Mouse (Mus musculus) C2C12 (cell line): ENCODE measurements around the gene Olfr148. TPM values are rescaled to one million over a fixed set of nuclear protein-coding genes. Genes with fewer than 3 reads are reported as not detected.

Experiments used
- H3K27me3 ChIP-seq: one replicate; pipeline ENCODE4 v1.6.1; 2011; ENCODE audit not compliant: control insufficient read depth, insufficient read depth, insufficient read length
- H3K36me3 ChIP-seq: one replicate; pipeline ENCODE4 v1.6.1; 2011; ENCODE audit not compliant: control insufficient read depth, insufficient read depth
- H3K4me3 ChIP-seq: one replicate; pipeline ENCODE4 v1.5.1; 2011; ENCODE audit warnings: mild to moderate bottlenecking, control low read depth; ENCODE audit not compliant: poor library complexity, insufficient read depth, severe bottlenecking
- H3K79me2 ChIP-seq: one replicate; pipeline ENCODE4 v1.6.1; 2011; ENCODE audit not compliant: control insufficient read depth, insufficient read depth
- H3K79me3 ChIP-seq: one replicate; pipeline ENCODE4 v1.6.1; 2011; ENCODE audit warnings: low read depth, control low read depth
- H3ac ChIP-seq: one replicate; pipeline ENCODE3; 2011; ENCODE audit warnings: low read depth; ENCODE audit not compliant: control insufficient read depth, insufficient read length
- CEBPB ChIP-seq: IDR thresholded peaks from one replicate; pipeline ENCODE4 v1.6.1; 2011; ENCODE audit warnings: low read depth, mild to moderate bottlenecking, control low read depth, moderate library complexity
- CTCF ChIP-seq: IDR thresholded peaks from one replicate; pipeline ENCODE4 v1.5.1; 2011; ENCODE audit not compliant: control insufficient read depth, insufficient read depth, insufficient read length
- FOSL1 ChIP-seq: IDR thresholded peaks from one replicate; pipeline ENCODE4 v1.8.0; 2011; ENCODE audit warnings: mild to moderate bottlenecking, low read length; ENCODE audit not compliant: poor library complexity, insufficient read depth, severe bottlenecking
- MAX ChIP-seq: IDR thresholded peaks from one replicate; pipeline ENCODE4 v1.6.1; 2011; ENCODE audit warnings: mild to moderate bottlenecking, control low read depth
- MYOD1 ChIP-seq: IDR thresholded peaks from one replicate; pipeline ENCODE4 v1.6.1; 2011; ENCODE audit warnings: low read depth; ENCODE audit not compliant: control insufficient read depth, insufficient read length
- MYOG ChIP-seq: IDR thresholded peaks from one replicate; pipeline ENCODE4 v1.6.1; 2011; ENCODE audit not compliant: control insufficient read depth, insufficient read length; ENCODE audit errors: extremely low read depth
- USF1 ChIP-seq: IDR thresholded peaks from one replicate; pipeline ENCODE4 v1.6.1; 2011; ENCODE audit warnings: low read depth, mild to moderate bottlenecking, control low read depth, moderate library complexity
- polyA plus RNA-seq: library from polyadenylated mRNA; unstranded; fragments of >200 nt; fragmentation: generic; extraction: Trizol; gene quantifications from one replicate; pipeline ENCODE4 v1.2.1, GENCODE M21; 2012; ENCODE audit warnings: missing spikeins

Olfr148 gene
- polyA plus RNA-seq, 1 experiment, result not detected

DNA sequence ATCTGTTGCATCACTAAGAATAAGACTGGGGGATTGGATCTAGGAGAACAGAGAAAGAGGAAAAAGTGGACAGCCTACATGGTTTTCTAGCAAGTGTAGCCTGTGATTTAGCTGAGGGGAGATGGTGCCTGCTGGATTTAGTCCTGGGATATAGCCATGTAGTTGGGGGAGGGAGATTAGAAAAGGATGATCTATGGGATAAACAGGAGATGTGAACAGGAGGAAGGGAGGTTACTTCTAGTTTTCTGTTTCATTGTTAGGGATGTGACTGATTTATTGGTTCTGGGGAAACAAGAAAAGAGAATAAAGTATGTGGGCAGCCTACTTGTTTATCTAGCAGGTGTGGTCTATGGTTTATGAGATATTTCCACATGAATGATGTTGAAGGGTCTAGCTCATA, 2.0 kb upstream of the Olfr148 start:
- Histone ChIP-seq H3K79me2 (no peaks in the 10 kb centered on the region), H3K79me3 (no peaks in the 10 kb centered on the region), H3K36me3 (no peaks in the 10 kb centered on the region), H3K4me3 (no peak overlapping the region), H3K27me3 (no peaks in the 10 kb centered on the region), H3ac (no peak overlapping the region)
- TF ChIP-seq FOSL1 (no peak), USF1 (no peak), CEBPB (no peak), MYOD1 (no peak), CTCF (no peak), MYOG (no peak), MAX (no peak)

- Histone ChIP-seq H3ac (no peak overlapping the region), H3K79me2 (no peaks in the 10 kb centered on the region), H3K27me3 (no peaks in the 10 kb centered on the region), H3K79me3 (no peaks in the 10 kb centered on the region), H3K4me3 (no peak overlapping the region), H3K36me3 (no peaks in the 10 kb centered on the region)
- TF ChIP-seq CEBPB (no peak), MYOG (no peak), CTCF (no peak)
Observed at GRCm38 (mm10) chr9:39611953-39612352, 1.5 kb downstream of the Olfr148 start.

DNA sequence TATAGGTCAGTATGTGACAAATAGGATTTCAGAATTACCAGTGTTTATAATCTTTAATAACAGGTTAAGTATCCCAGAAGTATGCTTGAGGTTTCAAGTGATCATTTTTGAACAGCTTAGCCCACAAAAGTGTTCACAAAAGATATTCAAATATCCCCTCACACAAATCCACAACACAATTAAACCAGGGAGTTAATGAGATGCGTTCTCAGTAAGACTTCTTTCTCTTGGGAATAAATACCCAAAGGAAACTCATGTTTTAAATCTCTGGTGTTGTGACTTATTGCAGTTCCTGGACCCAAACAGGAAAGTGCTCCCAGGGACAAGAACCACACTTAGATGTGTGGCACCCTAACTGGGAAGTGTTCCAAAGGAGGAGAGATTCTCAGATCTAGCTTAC, 10.6 kb downstream of the Olfr148 start, which contains the start of gene Olfr960:
Gene Olfr960 (plus strand): TSS at position 301 of the 400 bp plus-strand sequence.
- no peaks in the 10 kb centered on the region for H3K79me2 ChIP-seq
- no peaks in the 10 kb centered on the region for H3K36me3 ChIP-seq
- H3ac ChIP-seq, result no peak within 1 kb of the TSS
- no peaks in the 10 kb centered on the region for H3K27me3 ChIP-seq
- H3K79me3 ChIP-seq, result no peaks in the 10 kb centered on the region
- TF ChIP-seq USF1 (no peak), MYOD1 (no peak), CTCF (no peak)
- no peak within 1 kb of the TSS for H3K4me3 ChIP-seq

DNA sequence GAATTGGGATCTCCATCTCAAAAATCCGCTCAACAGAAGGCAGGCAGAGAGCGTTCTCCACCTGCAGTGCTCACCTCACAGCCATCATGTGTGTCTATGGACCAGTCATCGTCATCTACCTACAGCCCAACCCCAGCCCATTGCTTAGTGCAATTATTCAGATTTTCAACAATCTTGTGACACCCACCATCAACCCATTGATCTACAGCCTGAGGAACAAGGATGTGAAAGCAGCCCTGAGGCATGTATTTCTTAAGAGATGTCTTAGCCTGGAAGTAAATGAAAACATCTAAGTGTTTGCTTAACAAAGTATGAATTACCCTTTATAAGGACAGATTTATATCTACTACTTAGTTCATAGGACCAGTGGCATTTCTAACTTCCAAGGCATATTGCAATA, 13.3 kb downstream of the Olfr148 start:
- Histone ChIP-seq H3K36me3 (no peaks in the 10 kb centered on the region), H3K4me3 (no peak overlapping the region), H3ac (no peak overlapping the region), H3K79me3 (no peaks in the 10 kb centered on the region), H3K79me2 (no peaks in the 10 kb centered on the region), H3K27me3 (no peaks in the 10 kb centered on the region)
- no peak for TF ChIP-seq MAX
- TF ChIP-seq MYOG, result no peak
- TF ChIP-seq USF1, result no peak
- no peak for TF ChIP-seq CEBPB
- no peak for TF ChIP-seq FOSL1
- no peak for TF ChIP-seq MYOD1

DNA sequence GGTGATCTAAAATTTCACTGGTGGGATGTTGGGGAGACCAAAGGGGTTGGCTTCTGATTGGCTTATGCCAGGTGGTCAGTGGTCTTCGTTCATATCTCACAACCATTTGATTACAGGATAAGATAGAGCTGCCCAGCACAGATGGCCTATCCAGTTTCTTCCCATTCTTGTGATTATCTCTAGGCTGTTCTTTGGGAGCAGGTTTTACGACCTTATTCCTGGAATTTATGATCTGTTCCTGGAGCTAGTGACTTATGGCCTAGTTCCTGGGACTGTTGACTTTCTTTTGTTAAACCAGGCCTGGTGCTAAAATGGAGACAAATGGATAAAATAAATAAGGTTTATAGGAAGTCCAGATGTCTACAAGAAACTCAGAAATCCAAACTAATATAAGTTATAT, 14.3 kb downstream of the Olfr148 start:
- no peaks in the 10 kb centered on the region for H3K79me3 ChIP-seq
- no peak for TF ChIP-seq MYOG
- TF ChIP-seq CEBPB, result no peak
- TF ChIP-seq MYOD1, result no peak
- no peak for TF ChIP-seq USF1
- no peak for TF ChIP-seq MAX
- TF ChIP-seq FOSL1, result no peak
- no peak for TF ChIP-seq CTCF

GRCm38 (mm10) chr9:39629069-39629468, 18.6 kb downstream of the Olfr148 start:
- no peak for TF ChIP-seq MYOD1
- no peak for TF ChIP-seq CEBPB
- TF ChIP-seq FOSL1, result no peak
- no peak for TF ChIP-seq MAX

More for the DNA sequence above, 14.3 kb downstream of the Olfr148 start:
- Histone ChIP-seq H3ac (no peak overlapping the region), H3K27me3 (no peaks in the 10 kb centered on the region), H3K79me2 (no peaks in the 10 kb centered on the region), H3K4me3 (no peak overlapping the region), H3K36me3 (no peaks in the 10 kb centered on the region)

More at GRCm38 (mm10) chr9:39629069-39629468, 18.6 kb downstream of the Olfr148 start:
- Histone ChIP-seq H3K79me3 (no peaks in the 10 kb centered on the region), H3ac (no peak overlapping the region), H3K79me2 (no peaks in the 10 kb centered on the region), H3K27me3 (no peaks in the 10 kb centered on the region), H3K36me3 (no peaks in the 10 kb centered on the region), H3K4me3 (no peak overlapping the region)
